Mouse (Mus musculus) bone marrow macrophage, adult 2 months (primary cell): Measurements from ENCODE around the gene Rfx1. TPM values are rescaled to one million over a fixed set of nuclear protein-coding genes. Genes with fewer than 3 reads are reported as not detected.

Experiments
- H3K27ac ChIP-seq: 2 replicates; pipeline ENCODE4 v1.5.1; 2012; ENCODE audit warnings: low read depth, low read length; ENCODE audit not compliant: insufficient read depth
- H3K4me1 ChIP-seq: 2 replicates; pipeline ENCODE4 v1.6.1; 2012; ENCODE audit warnings: low read length; ENCODE audit not compliant: control insufficient read depth, insufficient read depth
- H3K4me3 ChIP-seq: 2 replicates; pipeline ENCODE4 v1.5.1; 2012; ENCODE audit warnings: mild to moderate bottlenecking, low read length, moderate library complexity; ENCODE audit not compliant: insufficient read depth
- CTCF ChIP-seq: IDR thresholded peaks from 2 replicates; pipeline ENCODE4 v1.5.1; 2012; ENCODE audit warnings: low read depth, mild to moderate bottlenecking, low read length, moderate library complexity
- POLR2A ChIP-seq: IDR thresholded peaks from 2 replicates; pipeline ENCODE4 v1.6.1; 2012; ENCODE audit warnings: mild to moderate bottlenecking, low read depth, low read length, borderline replicate concordance
- polyA plus RNA-seq: library from polyadenylated mRNA; stranded (reverse); fragments of >200 nt; gene quantifications from 2 replicates; pipeline ENCODE4 v1.2.4, GENCODE M21; 2012; ENCODE audit not compliant: missing spikeins, insufficient read depth, insufficient read length

The Rfx1 gene
- polyA plus RNA-seq, 1 experiment: 17.2 TPM

DNA sequence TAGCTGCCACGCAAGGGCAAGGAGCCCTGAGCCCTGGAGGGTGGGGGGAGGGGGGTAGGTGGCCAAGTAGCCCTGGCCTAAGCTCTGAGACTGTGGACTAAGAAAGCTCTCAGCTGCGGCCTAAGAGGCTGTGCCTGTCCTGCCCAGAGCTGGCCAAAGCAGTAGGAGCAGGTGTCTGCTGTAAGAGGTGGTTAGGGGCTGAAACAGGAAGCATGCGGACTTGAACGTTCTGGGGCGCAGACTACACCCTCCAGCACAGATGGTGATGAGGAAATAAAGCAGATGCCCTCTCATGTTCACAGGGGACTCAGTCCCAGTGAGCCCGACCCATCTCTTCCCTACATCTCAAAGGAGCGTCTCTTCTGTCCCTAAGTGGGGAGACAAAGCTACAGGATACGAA, 65.6 kb downstream of the Rfx1 start:
- Histone ChIP-seq H3K4me1 (no peaks in the 10 kb centered on the region), H3K4me3 (no peak overlapping the region), H3K27ac (no peak overlapping the region)
- no peak for TF ChIP-seq CTCF

DNA sequence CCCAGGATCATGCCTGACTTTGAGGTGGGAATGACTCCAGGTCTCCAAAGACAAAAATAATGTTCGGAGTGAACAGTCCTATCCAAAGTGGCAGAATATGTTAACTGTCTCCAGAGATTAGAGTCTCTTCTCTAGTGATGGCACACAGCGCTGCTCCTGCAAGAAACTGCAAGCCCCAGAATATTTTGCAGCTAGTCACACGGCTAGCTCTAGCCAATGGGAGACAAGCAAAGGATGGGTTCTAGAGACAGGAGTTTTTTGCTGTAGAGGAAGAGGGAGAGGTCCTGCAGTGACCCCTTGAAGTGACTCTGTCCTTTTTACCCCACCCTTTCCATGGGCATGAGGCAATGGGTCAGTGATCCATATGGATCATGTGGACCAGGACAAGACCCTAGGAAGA, 71.2 kb downstream of the Rfx1 start:
- no peaks in the 10 kb centered on the region for H3K4me1 ChIP-seq
- H3K4me3 ChIP-seq: no peak overlapping the region
- no peak overlapping the region for H3K27ac ChIP-seq
- no peak for TF ChIP-seq POLR2A
- no peak for TF ChIP-seq CTCF

DNA sequence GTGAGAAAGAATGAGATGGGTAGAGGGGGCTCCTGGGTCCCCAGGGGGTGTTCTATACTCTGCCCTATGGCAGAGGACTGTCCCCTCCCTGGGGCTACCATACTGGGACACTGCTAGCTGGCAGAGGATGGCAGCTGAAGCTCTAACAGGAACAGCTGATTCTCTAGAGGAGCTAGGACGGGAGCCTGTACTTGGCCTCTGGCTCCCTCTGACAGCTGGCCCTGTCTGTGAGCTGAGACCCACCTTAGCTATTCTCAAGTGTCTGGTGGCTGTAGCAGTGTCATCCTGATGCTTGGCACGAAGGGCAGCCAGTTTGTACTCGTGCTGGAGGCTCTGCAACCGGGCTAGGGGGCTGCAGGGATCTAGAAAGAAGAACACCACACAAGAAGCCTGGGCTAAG, 74.2 kb downstream of the Rfx1 start:
- TF ChIP-seq POLR2A (no peak), CTCF (no peak)
- Histone ChIP-seq H3K27ac (no peak overlapping the region), H3K4me3 (no peak overlapping the region), H3K4me1 (peaks cover 13% of the 10 kb centered on the region)

DNA sequence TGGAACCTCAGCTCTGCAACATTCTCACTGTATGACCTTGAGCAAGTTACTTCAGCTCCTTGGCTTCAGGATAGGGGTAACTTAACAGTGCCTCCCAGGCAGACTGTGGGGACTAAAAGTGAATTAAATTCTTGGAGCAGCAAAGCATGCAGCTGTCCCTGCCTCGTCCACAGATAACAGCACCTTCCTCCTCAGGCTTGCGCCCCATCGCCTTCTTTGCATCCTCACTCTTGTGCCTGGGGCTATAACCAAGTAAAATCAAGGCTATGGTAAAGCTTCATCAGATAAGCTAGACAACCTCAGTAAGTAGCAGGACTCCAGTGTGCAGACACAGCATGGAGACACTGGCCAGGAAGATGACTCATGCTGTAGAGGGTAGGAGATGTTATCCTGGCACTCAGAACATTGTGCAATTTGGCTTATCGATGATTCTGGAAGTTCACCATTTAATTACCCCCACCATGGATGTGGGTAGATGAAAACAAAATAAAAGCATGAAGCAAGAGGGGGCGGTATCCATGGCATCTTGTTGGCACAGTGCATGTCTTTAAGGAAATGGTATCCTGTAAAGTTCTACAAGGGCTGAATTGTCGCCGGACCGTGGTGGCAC, 78.1 kb downstream of the Rfx1 start:
- no peak overlapping the region for H3K4me3 ChIP-seq
- TF ChIP-seq CTCF (no peak), POLR2A (no peak)
- H3K4me1 ChIP-seq: peaks cover 28% of the 10 kb centered on the region
- no peak overlapping the region for H3K27ac ChIP-seq

Other genes with a start within 250 kb of the Rfx1 start
- 0.31 and 2.0 TPM in 2 replicates for gene Adgrl1, start 166.7 kb upstream of the Rfx1 start, polyA plus RNA-seq
- 0.98 and 1.3 TPM in 2 replicates for gene Gm10644, start 111.6 kb upstream of the Rfx1 start, polyA plus RNA-seq
- gene Asf1b, start 111.3 kb upstream of the Rfx1 start, polyA plus RNA-seq: 41.3 and 42.9 TPM in 2 replicates
- 73.1 and 81.8 TPM in 2 replicates for gene Prkaca, start 93.8 kb upstream of the Rfx1 start, polyA plus RNA-seq
- gene Samd1, start 69.2 kb upstream of the Rfx1 start, polyA plus RNA-seq: 70.3 and 82.9 TPM in 2 replicates
- gene 1700067K01Rik, start 65.3 kb upstream of the Rfx1 start, polyA plus RNA-seq: 0.56 TPM in 1 of 2 replicates, not detected in the other
- 2.4 and 2.8 TPM in 2 replicates for gene 2210011C24Rik, start 54.7 kb upstream of the Rfx1 start, polyA plus RNA-seq
- gene Palm3, start 45.4 kb upstream of the Rfx1 start, polyA plus RNA-seq: not detected in 2 replicates
- gene Il27ra, start 24.2 kb upstream of the Rfx1 start, polyA plus RNA-seq: 0.68 and 1.7 TPM in 2 replicates
- gene Rln3, start 21.8 kb upstream of the Rfx1 start, polyA plus RNA-seq: not detected in 2 replicates
- gene Gm10643, start 1.7 kb upstream of the Rfx1 start, polyA plus RNA-seq: 0.58 and 1.0 TPM in 2 replicates
- 17.2 and 23.7 TPM in 2 replicates for gene Dcaf15, start 37.9 kb downstream of the Rfx1 start, polyA plus RNA-seq
- 0.39 and 0.74 TPM in 2 replicates for gene Podnl1, start 59.2 kb downstream of the Rfx1 start, polyA plus RNA-seq
- 23.6 and 28.8 TPM in 2 replicates for gene Cc2d1a, start 81.1 kb downstream of the Rfx1 start, polyA plus RNA-seq
- 0.49 and 1.2 TPM in 2 replicates for gene 4930432K21Rik, start 81.2 kb downstream of the Rfx1 start, polyA plus RNA-seq
- gene Nanos3, start 118.4 kb downstream of the Rfx1 start, polyA plus RNA-seq: not detected in 2 replicates
- 9.4 and 10.9 TPM in 2 replicates for gene Zswim4, start 170.2 kb downstream of the Rfx1 start, polyA plus RNA-seq
- 164 and 172 TPM in 2 replicates for gene D8Ertd738e, start 182.9 kb downstream of the Rfx1 start, polyA plus RNA-seq
- 10.0 and 11.6 TPM in 2 replicates for gene Mri1, start 190.5 kb downstream of the Rfx1 start, polyA plus RNA-seq
- gene Ccdc130, start 203.5 kb downstream of the Rfx1 start, polyA plus RNA-seq: 22.8 and 27.3 TPM in 2 replicates